In genomic region chr1:171826164-171826563, GRCm38 (mm10) we compare ENCODE assay signal across 9 mouse cellular contexts. TPM values are rescaled to one million over a fixed set of nuclear protein-coding genes. Genes with fewer than 3 reads are reported as not detected.
A peak's percentile ranks its signal among the peaks of the same experiment; 100 is the strongest.
DNase-seq lines count a peak whose midpoint lies in the region; ATAC-seq and TF ChIP-seq lines count a peak whose summit lies in the region.
"Had no signal": no experiment of that assay in that cellular context is flagged by ENCODE, and none has a peak within 500 bp of the region (broad histone marks: within the 10 kb centered on the region; RNA-seq: fewer than 3 reads in every experiment).

No protein-coding gene starts in this region.

- H3K9me3 ChIP-seq in embryonic facial prominence, embryonic 11.5 days (replicated peaks; ENCODE audit: control insufficient read depth, low read length) = no peaks in the 10 kb centered on the region
- H3K9me3 ChIP-seq in embryonic facial prominence, embryonic 10.5 days = no peaks in the 10 kb centered on the region
- H3K9me3 ChIP-seq in liver, embryonic 14.5 days (ENCODE audit: control insufficient read depth, low read length) = no peaks in the 10 kb centered on the region
- no peaks in the 10 kb centered on the region for H3K9me3 ChIP-seq in liver, embryonic 12.5 days (replicated peaks)

- peak; percentile 45; the same call in 1 of the 2 replicates for TF ChIP-seq CTCF in liver, embryonic 14.5 days (IDR thresholded peaks at IDR 0.05; ENCODE audit: low read depth)

- H3K4me3 ChIP-seq in embryonic facial prominence, embryonic 11.5 days (ENCODE audit: low read depth, low read length) = no peak overlapping the region
- H3K4me3 ChIP-seq in embryonic facial prominence, embryonic 10.5 days = no peak overlapping the region
- H3K4me3 ChIP-seq in liver, embryonic 14.5 days (ENCODE audit: insufficient read depth in 1 of 2, low read depth in 2 of 2, low read length in 2 of 2) = no peak overlapping the region
- no peak overlapping the region for H3K4me3 ChIP-seq in liver, embryonic 12.5 days
- H3K4me3 ChIP-seq: myocyte had no signal

- no peak overlapping the region for H3K9ac ChIP-seq in embryonic facial prominence, embryonic 11.5 days (replicated peaks; ENCODE audit: low read length)
- H3K9ac ChIP-seq in liver, embryonic 14.5 days (replicated peaks) = no peak overlapping the region
- no peak overlapping the region for H3K9ac ChIP-seq in liver, embryonic 12.5 days

- no peaks in the 10 kb centered on the region for H3K4me1 ChIP-seq in embryonic facial prominence, embryonic 11.5 days (ENCODE audit: control insufficient read depth, insufficient read depth, low read length)
- H3K4me1 ChIP-seq in embryonic facial prominence, embryonic 10.5 days = no peaks in the 10 kb centered on the region
- H3K4me1 ChIP-seq in liver, embryonic 14.5 days (replicated peaks; ENCODE audit: control insufficient read depth in 2 of 2, insufficient read depth in 2 of 2, low read length in 1 of 2) = no peaks in the 10 kb centered on the region
- H3K4me1 ChIP-seq in liver, embryonic 12.5 days = no peaks in the 10 kb centered on the region

- H3K4me2 ChIP-seq in embryonic facial prominence, embryonic 11.5 days (ENCODE audit: low read depth, low read length) = no peak overlapping the region
- H3K4me2 ChIP-seq in liver, embryonic 14.5 days (ENCODE audit: low read depth) = no peak overlapping the region
- H3K4me2 ChIP-seq in liver, embryonic 12.5 days = no peak overlapping the region

- H3K36me3 ChIP-seq in embryonic facial prominence, embryonic 11.5 days (replicated peaks; ENCODE audit: control insufficient read depth, insufficient read depth, low read depth, low read length) = no peaks in the 10 kb centered on the region
- H3K36me3 ChIP-seq in embryonic facial prominence, embryonic 10.5 days (replicated peaks) = no peaks in the 10 kb centered on the region
- H3K36me3 ChIP-seq in liver, embryonic 14.5 days (replicated peaks; ENCODE audit: control insufficient read depth, insufficient read depth, low read depth) = no peaks in the 10 kb centered on the region
- no peaks in the 10 kb centered on the region for H3K36me3 ChIP-seq in liver, embryonic 12.5 days

- DNase-seq in embryonic facial prominence, embryonic 11.5 days (ENCODE audit: low spot score) = peak; percentile 36
- DNase-seq in embryonic facial prominence, embryonic 10.5 days (ENCODE audit: low spot score) = no peak
- peak in 1 of 3 experiments; percentile 16 for DNase-seq in liver, embryonic 14.5 days (ENCODE audit: low read depth in 3 of 3, low spot score in 3 of 3)
- peak; percentile 27 for DNase-seq in adipocyte (ENCODE audit: low spot score)
- peak; percentile 26 to 28 for DNase-seq in natural killer cell, adult 2 months (ENCODE audit: low spot score in 2 of 2)
- DNase-seq in adrenal gland, postnatal 14 days = no peak

- no peak overlapping the region for H3K27ac ChIP-seq in embryonic facial prominence, embryonic 11.5 days (replicated peaks; ENCODE audit: low read depth, low read length)
- no peak overlapping the region for H3K27ac ChIP-seq in embryonic facial prominence, embryonic 10.5 days (replicated peaks)
- H3K27ac ChIP-seq in liver, embryonic 14.5 days = no peak overlapping the region
- no peak overlapping the region for H3K27ac ChIP-seq in liver, embryonic 12.5 days

- ATAC-seq in embryonic facial prominence, embryonic 11.5 days (replicated peaks; ENCODE audit: insufficient number of reproducible peaks, low FRiP score, low TSS enrichment, low read depth) = no peak
- no peak for ATAC-seq in liver, embryonic 14.5 days (ENCODE audit: insufficient read depth)
- no peak for ATAC-seq in liver, embryonic 12.5 days
- ATAC-seq in erythroblast, adult 5-6 weeks (replicated peaks; ENCODE audit: low FRiP score, poor library complexity, severe bottlenecking) = no peak

- no peaks in the 10 kb centered on the region for H3K27me3 ChIP-seq in embryonic facial prominence, embryonic 11.5 days (ENCODE audit: control insufficient read depth, insufficient read depth, low read length)
- H3K27me3 ChIP-seq in embryonic facial prominence, embryonic 10.5 days (replicated peaks; ENCODE audit: low read depth, poor library complexity, severe bottlenecking) = no peaks in the 10 kb centered on the region
- no peaks in the 10 kb centered on the region for H3K27me3 ChIP-seq in liver, embryonic 14.5 days (ENCODE audit: control insufficient read depth, insufficient read depth, low read length)
- H3K27me3 ChIP-seq in liver, embryonic 12.5 days (replicated peaks) = no peaks in the 10 kb centered on the region

- TF ChIP-seq EP300 in liver, embryonic 14.5 days (IDR thresholded peaks at IDR 0.05; ENCODE audit: low read depth) = no peak

RNA-seq across cellular contexts. Expression of gene Cd84, which starts 13.3 kb away (rescaled TPM):
- 0.35 and 0.66 TPM in 2 replicates for polyA plus RNA-seq in embryonic facial prominence, embryonic 11.5 days (2014; fragmentation: Nextera tagmentation; extraction: Ambion mirVana)
- polyA plus RNA-seq in embryonic facial prominence, embryonic 10.5 days (2016; fragmentation: Nextera tagmentation; extraction: Ambion mirVana) = 0.31 and 0.65 TPM in 2 replicates
- polyA plus RNA-seq in liver, embryonic 14.5 days (2012; rRNA removed) = 1.8 and 3.6 TPM in 2 replicates
- polyA plus RNA-seq in liver, embryonic 14.5 days (2014; fragmentation: Nextera tagmentation; extraction: Ambion mirVana) = 4.7 and 6.0 TPM in 2 replicates
- polyA plus RNA-seq in liver, embryonic 12.5 days (2016; fragmentation: Nextera tagmentation; extraction: Ambion mirVana) = 3.7 and 4.2 TPM in 2 replicates
- 2.9 and 9.1 TPM in 2 replicates for total RNA-seq in adrenal gland, postnatal 14 days (2021)
- total RNA-seq in erythroblast, adult 5-6 weeks (2015; ENCODE audit: low replicate concordance) = 20.3 and 22.1 TPM in 2 replicates
- total RNA-seq in erythroblast, adult 5-6 weeks (2017; ENCODE audit: low replicate concordance) = 23.7 and 25.0 TPM in 2 replicates
- polyA plus RNA-seq: myocyte had no signal

RNA-seq across cellular contexts. Expression of gene Slamf1, which starts 59.2 kb away (rescaled TPM):
- polyA plus RNA-seq in embryonic facial prominence, embryonic 11.5 days (2014; fragmentation: Nextera tagmentation; extraction: Ambion mirVana) = 0.28 and 0.35 TPM in 2 replicates
- 0.15 and 0.17 TPM in 2 replicates for polyA plus RNA-seq in embryonic facial prominence, embryonic 10.5 days (2016; fragmentation: Nextera tagmentation; extraction: Ambion mirVana)
- polyA plus RNA-seq in liver, embryonic 14.5 days (2012; rRNA removed) = 1.0 and 1.5 TPM in 2 replicates
- polyA plus RNA-seq in liver, embryonic 14.5 days (2014; fragmentation: Nextera tagmentation; extraction: Ambion mirVana) = 2.1 and 2.8 TPM in 2 replicates
- 2.2 and 2.7 TPM in 2 replicates for polyA plus RNA-seq in liver, embryonic 12.5 days (2016; fragmentation: Nextera tagmentation; extraction: Ambion mirVana)
- total RNA-seq in adrenal gland, postnatal 14 days (2021) = 0.30 and 1.5 TPM in 2 replicates
- total RNA-seq in erythroblast, adult 5-6 weeks (2015; ENCODE audit: low replicate concordance) = 2.3 TPM in 1 of 2 replicates, not detected in the other
- 0.26 and 0.56 TPM in 2 replicates for total RNA-seq in erythroblast, adult 5-6 weeks (2017; ENCODE audit: low replicate concordance)
- polyA plus RNA-seq: myocyte had no signal

Comparison
In these comparisons a context has a peak if more than half of its experiments do, and no peak if none do; other contexts are left out.
1. DNase-seq: peak in embryonic facial prominence, embryonic 11.5 days (single experiment), adipocyte (single experiment) and natural killer cell, adult 2 months (2 of 2); none in embryonic facial prominence, embryonic 10.5 days (single experiment) and adrenal gland, postnatal 14 days (single experiment).